20 mouse cellular contexts compared by ENCODE assay signal in the genomic region with DNA sequence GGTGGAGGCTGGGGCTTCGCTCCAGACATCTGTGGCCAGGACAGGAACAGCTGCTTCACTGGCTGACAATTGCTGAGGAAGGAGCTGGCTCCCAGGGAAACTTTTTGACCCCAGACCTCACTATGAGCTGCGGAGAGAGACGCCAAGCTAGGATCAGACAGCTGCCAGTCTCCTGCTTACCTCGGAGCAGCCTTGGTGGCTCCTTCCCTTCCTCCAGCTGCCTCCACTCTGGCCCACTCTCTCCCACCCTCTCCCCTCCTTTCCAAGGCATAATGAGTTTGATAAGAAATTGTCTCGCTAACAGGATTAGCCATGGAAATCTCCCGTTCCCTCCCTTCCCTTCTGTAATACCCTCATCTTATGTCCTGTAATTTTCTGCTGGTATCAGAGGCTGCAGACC.
A peak's percentile ranks its signal among the peaks of the same experiment; 100 is the strongest.
DNase-seq lines count a peak whose midpoint lies in the region; ATAC-seq and TF ChIP-seq lines count a peak whose summit lies in the region.
"Had no signal": no experiment of that assay in that cellular context is flagged by ENCODE, and none has a peak within 500 bp of the region (broad histone marks: within the 10 kb centered on the region; RNA-seq: fewer than 3 reads in every experiment).

No protein-coding gene starts in this region.

- peaks cover 31% of the 10 kb centered on the region for H3K4me1 ChIP-seq in forebrain, embryonic 10.5 days
- H3K4me1 ChIP-seq in forebrain, postnatal 0 days (ENCODE audit: insufficient read depth) = 0 out of 2 replicates have a peak, but pooled peaks cover 4% of the 10 kb centered on the region
- no peaks in the 10 kb centered on the region for H3K4me1 ChIP-seq in limb, embryonic 13.5 days
- peaks cover 6% of the 10 kb centered on the region for H3K4me1 ChIP-seq in limb, embryonic 10.5 days
- H3K4me1 ChIP-seq in midbrain, embryonic 11.5 days (ENCODE audit: control insufficient read depth, insufficient read depth, low read length) = peaks cover 14% of the 10 kb centered on the region; the same call in 1 of the 2 replicates
- H3K4me1 ChIP-seq in olfactory bulb, adult 2 months (ENCODE audit: control insufficient read depth, insufficient read depth, low read length) = peaks cover 29% of the 10 kb centered on the region
- H3K4me1 ChIP-seq: intestine, embryonic 15.5 days; limb, embryonic 15.5 days; liver, embryonic 15.5 days; megakaryocyte, embryonic 14.5 days had no signal

- peaks cover 24% of the 10 kb centered on the region for H3K27me3 ChIP-seq in forebrain, embryonic 10.5 days (ENCODE audit: poor library complexity, severe bottlenecking)
- H3K27me3 ChIP-seq in forebrain, postnatal 0 days (ENCODE audit: insufficient read depth, low read length) = no peaks in the 10 kb centered on the region
- 0 out of 2 replicates have a peak, but pooled peaks cover 3% of the 10 kb centered on the region for H3K27me3 ChIP-seq in limb, embryonic 13.5 days
- no peaks in the 10 kb centered on the region for H3K27me3 ChIP-seq in limb, embryonic 10.5 days (ENCODE audit: low read depth, poor library complexity, severe bottlenecking)
- no peaks in the 10 kb centered on the region for H3K27me3 ChIP-seq in midbrain, embryonic 11.5 days (ENCODE audit: control insufficient read depth, insufficient read depth, low read length)
- H3K27me3 ChIP-seq: embryonic facial prominence, embryonic 12.5 days; hindbrain, embryonic 12.5 days; intestine, embryonic 15.5 days; limb, embryonic 15.5 days; liver, embryonic 15.5 days had no signal

- H3K9me3 ChIP-seq in forebrain, embryonic 10.5 days = no peaks in the 10 kb centered on the region; the same call in 1 of the 2 replicates
- H3K9me3 ChIP-seq in forebrain, postnatal 0 days (ENCODE audit: low read length) = no peaks in the 10 kb centered on the region
- peaks cover 4% of the 10 kb centered on the region; the same call in 1 of the 2 replicates for H3K9me3 ChIP-seq in limb, embryonic 13.5 days
- H3K9me3 ChIP-seq in limb, embryonic 10.5 days (replicated peaks) = no peaks in the 10 kb centered on the region
- no peaks in the 10 kb centered on the region for H3K9me3 ChIP-seq in midbrain, embryonic 11.5 days (ENCODE audit: control insufficient read depth, low read length)
- H3K9me3 ChIP-seq: embryonic facial prominence, embryonic 12.5 days; hindbrain, embryonic 12.5 days; intestine, embryonic 15.5 days; limb, embryonic 15.5 days; liver, embryonic 15.5 days had no signal

- no peak for TF ChIP-seq POLR2A in olfactory bulb, adult 2 months (IDR thresholded peaks at IDR 0.05; ENCODE audit: insufficient read depth, low read depth, low read length)

- TF ChIP-seq CTCF in forebrain, postnatal 0 days (IDR thresholded peaks at IDR 0.05; ENCODE audit: low read depth) = no peak
- no peak for TF ChIP-seq CTCF in olfactory bulb, adult 2 months (IDR thresholded peaks at IDR 0.05; ENCODE audit: insufficient read depth, low read depth, low read length)

- no peaks in the 10 kb centered on the region for H3K36me3 ChIP-seq in forebrain, embryonic 10.5 days (replicated peaks)
- no peaks in the 10 kb centered on the region for H3K36me3 ChIP-seq in forebrain, postnatal 0 days (ENCODE audit: insufficient read depth)
- H3K36me3 ChIP-seq in limb, embryonic 13.5 days = no peaks in the 10 kb centered on the region
- no peaks in the 10 kb centered on the region for H3K36me3 ChIP-seq in limb, embryonic 10.5 days
- H3K36me3 ChIP-seq in midbrain, embryonic 11.5 days (ENCODE audit: control insufficient read depth, insufficient read depth, low read length) = no peaks in the 10 kb centered on the region
- H3K36me3 ChIP-seq: embryonic facial prominence, embryonic 12.5 days; hindbrain, embryonic 12.5 days; intestine, embryonic 15.5 days; limb, embryonic 15.5 days; liver, embryonic 15.5 days had no signal

- DNase-seq in forebrain, embryonic 10.5 days (ENCODE audit: extremely low spot score, low spot score) = no peak
- DNase-seq in forebrain, postnatal 0 days = no peak
- DNase-seq in limb, embryonic 10.5 days (ENCODE audit: low spot score) = no peak
- no peak for DNase-seq in midbrain, embryonic 11.5 days (ENCODE audit: low spot score, missing footprints)
- no peak for DNase-seq in thymus, postnatal 36 days
- no peak for DNase-seq in adrenal gland, postnatal 14 days
- DNase-seq: adrenal gland, adult 8-10 months; cerebellum, adult 9-11 months; gastrocnemius, postnatal 36 days; lung, postnatal 14 days; thymus, postnatal 14 days had no signal

- H3K9ac ChIP-seq in forebrain, postnatal 0 days = no peak overlapping the region
- no peak overlapping the region for H3K9ac ChIP-seq in limb, embryonic 13.5 days
- no peak overlapping the region for H3K9ac ChIP-seq in midbrain, embryonic 11.5 days (ENCODE audit: low read length)
- H3K9ac ChIP-seq: embryonic facial prominence, embryonic 12.5 days; hindbrain, embryonic 12.5 days; intestine, embryonic 15.5 days; limb, embryonic 15.5 days; liver, embryonic 15.5 days had no signal

- WGBS in forebrain, embryonic 10.5 days = 30% methylated on average over 6 of the region's 6 CpGs
- 34% methylated on average over 6 of the region's 6 CpGs for WGBS in forebrain, postnatal 0 days
- 63% methylated on average over 6 of the region's 6 CpGs for WGBS in limb, embryonic 13.5 days
- 67% methylated on average over 6 of the region's 6 CpGs for WGBS in limb, embryonic 10.5 days
- 15% methylated on average over 6 of the region's 6 CpGs for WGBS in midbrain, embryonic 11.5 days
- 60% methylated on average over 6 of the region's 6 CpGs for WGBS in olfactory bulb, adult 2 months

- H3K27ac ChIP-seq in forebrain, embryonic 10.5 days = peak overlapping the region; percentile 56; the same call in 1 of the 2 replicates
- no peak overlapping the region for H3K27ac ChIP-seq in forebrain, postnatal 0 days (ENCODE audit: low read depth, low read length)
- H3K27ac ChIP-seq in limb, embryonic 13.5 days = no peak overlapping the region
- no peak overlapping the region for H3K27ac ChIP-seq in limb, embryonic 10.5 days
- H3K27ac ChIP-seq in midbrain, embryonic 11.5 days (ENCODE audit: low read depth, low read length) = peak overlapping the region; percentile 17; the same call in 1 of the 2 replicates
- peak overlapping the region; percentile 8; the same call in 1 of the 2 replicates for H3K27ac ChIP-seq in olfactory bulb, adult 2 months (ENCODE audit: insufficient read depth, low read depth, low read length)
- H3K27ac ChIP-seq: embryonic facial prominence, embryonic 12.5 days; hindbrain, embryonic 12.5 days; intestine, embryonic 15.5 days; limb, embryonic 15.5 days; liver, embryonic 15.5 days had no signal

- no peak overlapping the region for H3K4me3 ChIP-seq in forebrain, embryonic 10.5 days
- no peak overlapping the region for H3K4me3 ChIP-seq in forebrain, postnatal 0 days (ENCODE audit: low read depth, low read length)
- no peak overlapping the region for H3K4me3 ChIP-seq in limb, embryonic 13.5 days
- H3K4me3 ChIP-seq in limb, embryonic 10.5 days = no peak overlapping the region
- no peak overlapping the region for H3K4me3 ChIP-seq in midbrain, embryonic 11.5 days (ENCODE audit: low read depth, low read length)
- no peak overlapping the region for H3K4me3 ChIP-seq in olfactory bulb, adult 2 months (ENCODE audit: insufficient read depth, low read depth, low read length)
- H3K4me3 ChIP-seq: embryonic facial prominence, embryonic 12.5 days; hindbrain, embryonic 12.5 days; intestine, embryonic 15.5 days; limb, embryonic 15.5 days; liver, embryonic 15.5 days; megakaryocyte, embryonic 14.5 days; myocyte had no signal

- no peak overlapping the region for H3K4me2 ChIP-seq in forebrain, postnatal 0 days (ENCODE audit: low read depth)
- H3K4me2 ChIP-seq in limb, embryonic 13.5 days (replicated peaks) = no peak overlapping the region
- no peak overlapping the region for H3K4me2 ChIP-seq in midbrain, embryonic 11.5 days
- H3K4me2 ChIP-seq: embryonic facial prominence, embryonic 12.5 days; hindbrain, embryonic 12.5 days; intestine, embryonic 15.5 days; limb, embryonic 15.5 days; liver, embryonic 15.5 days had no signal

- ATAC-seq in forebrain, postnatal 0 days = no peak
- 0 out of 2 replicates have a peak, but pooled peaks have one; percentile 32 for ATAC-seq in limb, embryonic 13.5 days (ENCODE audit: low FRiP score, low read depth)
- ATAC-seq in midbrain, embryonic 11.5 days (ENCODE audit: low FRiP score) = peak; percentile 70
- ATAC-seq: intestine, embryonic 15.5 days had no signal

Comparison
In these comparisons a context has a peak if more than half of its experiments do, and no peak if none do; other contexts are left out.
1. H3K27ac ChIP-seq: peak in forebrain, embryonic 10.5 days (single experiment), midbrain, embryonic 11.5 days (single experiment) and olfactory bulb, adult 2 months (single experiment); none in forebrain, postnatal 0 days (single experiment), limb, embryonic 13.5 days (single experiment) and limb, embryonic 10.5 days (single experiment).